Mouse (Mus musculus): ENCODE measurements around the gene Mfsd5.

- no peak for TF ChIP-seq POLR2A (IDR thresholded peaks at IDR 0.05; ENCODE audit: control insufficient read depth in 1 of 2, insufficient read depth in 1 of 2, low read depth in 1 of 2, low read length in 2 of 2, poor library complexity in 1 of 2)
- no peak for TF ChIP-seq GATA1 (IDR thresholded peaks at IDR 0.05; ENCODE audit: low read depth, low read length)
- TF ChIP-seq RAD21 (IDR thresholded peaks at IDR 0.05; ENCODE audit: low read depth, low read length), result no peak
- no peak for TF ChIP-seq CTCF (IDR thresholded peaks at IDR 0.05 in 2 of 3, conservative IDR thresholded peaks at IDR 0.05 in 1 of 3; ENCODE audit: control insufficient read depth in 1 of 3, insufficient read depth in 1 of 3, low read depth in 2 of 3, low read length in 3 of 3, poor library complexity in 1 of 3, severe bottlenecking in 1 of 3)
- no peak for TF ChIP-seq ETS1 (IDR thresholded peaks at IDR 0.05; ENCODE audit: low read depth, low read length)
- no peak for TF ChIP-seq MAFK (IDR thresholded peaks at IDR 0.05; ENCODE audit: borderline replicate concordance, low read depth, low read length)
- no peak for TF ChIP-seq NELFE (IDR thresholded peaks at IDR 0.05; ENCODE audit: low read depth, low read length)
Observed at GRCm38 (mm10) chr15:102249967-102250366, 29.3 kb upstream of the Mfsd5 start.

All from MEL (cell line).